Mouse (Mus musculus): Measurements from ENCODE around the gene Prkg1.

The Prkg1 gene

DNA sequence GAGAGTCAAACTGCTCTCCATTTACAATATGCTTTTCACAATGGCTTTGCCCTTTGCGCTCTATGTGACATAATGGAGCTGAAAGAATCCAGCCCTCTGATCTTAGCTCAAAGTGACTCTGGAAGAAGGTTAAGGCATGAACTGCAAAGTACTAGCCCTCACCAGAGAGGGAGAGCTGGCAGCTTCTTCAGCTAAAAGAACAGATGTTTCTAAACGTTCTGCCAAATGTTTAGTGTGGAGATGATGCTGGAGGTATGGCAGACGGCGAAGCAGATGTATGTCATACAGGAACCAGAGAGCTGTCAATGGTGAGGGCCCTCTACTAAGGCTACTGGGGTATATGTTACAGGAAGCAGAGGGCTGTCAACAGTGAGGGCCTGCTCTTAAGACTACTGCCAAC, 148.0 kb downstream of the Prkg1 start:
- DNase-seq = no peak

DNA sequence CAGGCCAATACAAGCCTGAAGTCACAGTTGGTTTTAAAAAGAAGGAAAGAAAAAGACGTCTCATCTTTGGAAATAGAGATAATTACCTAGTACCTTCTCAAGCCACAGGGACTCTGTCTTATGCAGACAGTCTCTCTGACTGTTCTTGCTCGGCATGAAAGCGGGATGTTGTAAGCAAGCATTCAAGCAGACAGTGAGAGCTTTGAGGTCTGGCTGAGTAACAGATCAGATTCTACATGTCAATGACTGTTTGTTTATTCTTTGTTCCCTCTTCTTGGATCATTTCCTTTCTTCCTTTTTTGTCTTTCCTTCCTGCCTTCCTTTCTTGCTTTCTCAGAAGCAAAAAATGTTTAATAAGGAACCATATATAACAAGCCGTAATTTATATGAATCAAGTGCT, 148.7 kb downstream of the Prkg1 start:
- no peak for DNase-seq

DNA sequence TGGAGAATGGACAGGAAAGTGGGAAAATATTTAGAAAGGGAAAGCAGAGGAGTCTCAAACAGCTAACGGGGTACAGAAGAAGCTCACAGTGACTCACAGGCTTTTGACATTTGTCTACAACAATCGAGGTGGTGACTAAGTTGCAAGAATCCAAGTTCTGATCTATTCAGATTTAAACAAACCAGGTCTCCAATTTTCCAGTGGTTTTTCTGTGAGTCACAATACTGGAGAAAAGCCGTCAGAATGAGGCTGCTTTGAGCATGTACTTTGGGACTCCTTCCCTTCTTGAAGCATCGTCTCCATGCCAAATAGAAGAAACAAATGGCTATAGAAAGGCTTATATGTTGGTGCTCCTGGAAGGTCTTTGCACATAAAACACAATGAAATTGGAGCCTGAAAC, 151.7 kb downstream of the Prkg1 start:
- no peak for DNase-seq

DNA sequence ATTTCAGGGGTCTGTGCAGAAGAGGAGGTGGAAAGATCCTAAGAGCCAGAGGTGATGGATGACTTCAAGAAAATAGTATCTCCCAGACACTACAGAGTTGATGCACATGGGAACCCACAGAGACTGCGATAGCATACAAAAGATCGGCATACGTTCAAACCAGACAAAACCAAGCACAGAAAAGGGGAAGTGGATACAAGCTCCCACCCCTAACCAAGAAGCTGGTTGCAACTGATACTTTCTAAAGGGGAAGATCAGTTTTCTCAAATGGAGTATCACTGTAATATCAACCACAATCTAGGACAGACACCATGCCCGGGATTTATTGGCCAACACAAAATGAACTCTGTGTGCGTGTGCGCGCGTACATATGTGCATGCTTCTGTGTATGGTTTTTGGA, 162.3 kb downstream of the Prkg1 start:
- no peak for DNase-seq

DNA sequence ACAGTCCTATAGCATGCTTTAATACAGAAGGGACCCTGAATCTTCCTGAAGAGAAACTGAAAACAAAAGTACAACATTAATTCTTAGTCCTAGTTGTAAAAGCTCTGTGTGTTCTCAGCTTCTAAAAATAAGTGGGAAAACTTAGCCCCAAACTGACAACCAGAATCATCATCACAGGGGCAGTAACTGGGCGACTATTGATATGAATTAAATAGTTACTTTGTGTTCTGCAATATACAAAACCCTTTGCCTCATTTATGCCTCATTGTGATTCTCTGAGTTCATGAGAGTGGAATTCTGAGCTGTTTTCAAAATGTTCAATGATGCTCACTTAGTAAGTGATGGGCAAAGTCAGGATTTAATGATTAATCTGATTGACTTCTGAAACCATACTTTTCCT, 170.8 kb downstream of the Prkg1 start:
- no peak for DNase-seq

DNA sequence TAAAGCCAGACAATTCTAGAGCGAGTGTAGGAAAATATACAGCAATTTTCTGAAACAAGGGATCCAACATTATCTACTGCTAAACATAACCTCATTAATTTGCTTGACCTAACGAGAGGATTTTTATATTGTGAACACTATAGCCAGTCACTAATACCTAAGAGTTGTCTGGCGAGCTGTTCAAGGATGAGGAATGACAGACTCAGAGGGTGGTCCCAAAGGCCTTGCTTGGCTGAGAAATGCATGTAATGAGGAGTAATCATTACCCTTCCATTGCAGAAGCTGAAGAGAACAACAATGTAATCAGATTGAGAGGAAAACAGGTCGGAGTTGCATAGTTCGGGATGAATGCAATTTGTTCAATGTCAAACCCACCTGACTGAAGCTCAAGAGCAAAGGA, 174.1 kb downstream of the Prkg1 start:
- DNase-seq = no peak

DNA sequence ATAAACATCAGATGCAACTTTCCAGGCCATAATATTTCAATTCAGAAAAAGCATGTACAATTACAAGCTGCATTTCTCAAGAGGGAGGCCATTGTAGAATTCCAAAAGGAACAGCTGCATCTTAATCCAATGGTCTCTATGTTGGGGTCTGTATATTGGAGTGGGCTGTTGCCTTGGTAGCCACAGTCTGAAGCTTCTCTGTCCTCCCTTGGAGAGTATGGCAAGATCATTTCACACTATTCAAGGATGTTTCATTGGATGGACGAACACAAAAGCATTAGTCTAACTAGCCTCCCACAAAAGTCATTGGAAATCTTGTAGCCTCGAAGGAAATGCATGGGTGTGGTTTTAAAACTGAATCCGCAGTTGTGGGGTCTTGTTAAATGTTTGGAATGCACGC, 187.7 kb downstream of the Prkg1 start:
- no peak for DNase-seq

DNA sequence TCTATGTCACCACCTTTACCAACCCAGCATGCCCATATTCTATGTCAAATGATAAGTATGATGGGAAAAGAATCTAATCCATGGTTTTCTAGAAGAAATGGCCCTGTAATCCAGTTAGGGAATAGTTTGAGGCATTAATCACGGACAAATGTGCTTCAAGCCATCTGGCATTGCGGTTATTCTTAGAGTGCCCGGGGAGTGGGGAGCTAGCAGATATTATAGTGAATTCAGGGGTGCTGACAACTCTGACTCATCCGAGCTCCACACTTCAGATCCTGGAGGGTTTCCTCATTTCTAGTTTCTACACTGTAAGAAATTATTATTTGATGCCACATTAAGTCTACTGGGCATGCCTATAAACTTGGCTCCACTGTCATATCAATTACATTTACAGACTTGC, 200.5 kb downstream of the Prkg1 start:
- no peak for DNase-seq

DNA sequence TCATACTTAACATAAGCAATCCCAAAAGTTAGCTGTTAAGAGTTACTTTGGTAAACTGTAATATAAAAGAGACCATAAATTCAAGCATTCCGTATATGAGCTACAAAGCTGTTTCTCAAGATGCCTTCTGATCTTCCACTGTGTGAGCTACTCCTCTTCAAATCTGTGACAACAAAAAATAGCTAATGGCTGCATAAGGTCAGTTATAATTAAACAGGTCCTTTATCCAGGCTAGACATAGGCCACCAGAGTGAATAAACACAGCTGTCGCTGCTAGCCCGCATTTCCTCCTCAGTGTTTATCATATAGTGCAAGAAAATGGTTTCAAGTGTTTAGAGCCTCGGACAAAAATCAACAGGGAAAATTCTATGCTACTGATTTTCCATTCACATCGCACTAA, 218.8 kb downstream of the Prkg1 start:
- DNase-seq = no peak

DNA sequence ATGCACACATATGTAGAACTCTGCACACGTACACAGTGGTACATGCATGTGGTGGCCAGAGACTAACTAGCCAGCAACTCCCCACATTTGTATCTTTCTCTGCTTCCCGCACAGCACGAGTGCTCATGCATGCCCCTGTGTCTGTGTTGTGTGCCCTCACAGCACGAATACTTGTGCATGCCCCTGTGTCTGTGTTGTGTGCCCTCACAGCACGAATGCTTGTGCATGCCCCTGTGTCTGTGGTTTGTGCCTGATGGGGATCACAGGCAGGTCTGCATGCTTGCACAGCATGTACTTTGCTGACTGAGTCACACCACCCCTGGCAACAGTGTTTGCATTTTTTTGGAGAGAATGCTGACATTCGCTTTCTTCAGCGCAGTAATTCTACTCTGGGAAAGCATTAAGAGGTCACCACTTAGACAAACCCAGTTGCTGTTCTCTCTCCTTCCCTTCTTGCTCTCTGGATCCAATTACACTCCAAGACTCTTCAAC, 233.5 kb downstream of the Prkg1 start:
- peak in 1 of 2 experiments; percentile 1 for DNase-seq

DNA sequence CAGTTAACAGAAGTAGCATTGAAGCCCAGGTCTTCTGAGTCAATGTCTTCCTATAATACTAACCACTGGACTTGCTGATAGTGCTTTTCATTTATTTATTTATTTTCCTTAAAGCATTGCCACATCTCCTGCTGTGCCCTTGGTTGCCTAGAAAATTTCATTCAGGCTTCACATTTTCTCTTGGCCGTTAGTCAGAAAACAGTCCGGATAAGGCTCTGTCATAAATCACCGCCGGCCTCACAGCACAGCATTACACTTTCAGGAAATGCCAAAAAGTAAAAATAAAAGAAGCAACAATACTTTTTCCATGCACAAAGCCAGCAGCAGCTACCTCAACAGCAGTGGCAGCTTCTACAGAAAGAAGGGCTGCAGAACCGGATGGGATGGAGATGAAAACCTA, 234.2 kb downstream of the Prkg1 start:
- DNase-seq = peak; percentile 7 to 13

DNA sequence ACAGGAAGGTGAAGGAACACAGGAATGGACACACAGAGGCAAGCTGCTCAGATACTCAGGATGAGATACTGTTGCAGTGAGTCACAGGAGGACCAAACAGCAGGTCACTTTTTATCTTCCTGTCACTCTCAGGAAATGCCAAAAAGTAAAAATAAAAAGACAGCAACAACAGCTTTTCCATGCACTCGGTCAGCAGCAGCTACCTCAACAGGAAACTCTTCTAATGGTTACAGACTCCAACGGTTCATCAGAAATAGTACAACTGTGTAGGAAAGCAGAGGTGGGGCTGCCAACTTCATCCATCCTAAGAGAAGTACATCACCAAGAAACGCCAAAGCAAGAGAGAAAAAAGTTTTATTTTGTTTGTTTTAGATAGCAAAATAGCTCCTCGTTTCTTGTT, 234.9 kb downstream of the Prkg1 start:
- DNase-seq = no peak

DNA sequence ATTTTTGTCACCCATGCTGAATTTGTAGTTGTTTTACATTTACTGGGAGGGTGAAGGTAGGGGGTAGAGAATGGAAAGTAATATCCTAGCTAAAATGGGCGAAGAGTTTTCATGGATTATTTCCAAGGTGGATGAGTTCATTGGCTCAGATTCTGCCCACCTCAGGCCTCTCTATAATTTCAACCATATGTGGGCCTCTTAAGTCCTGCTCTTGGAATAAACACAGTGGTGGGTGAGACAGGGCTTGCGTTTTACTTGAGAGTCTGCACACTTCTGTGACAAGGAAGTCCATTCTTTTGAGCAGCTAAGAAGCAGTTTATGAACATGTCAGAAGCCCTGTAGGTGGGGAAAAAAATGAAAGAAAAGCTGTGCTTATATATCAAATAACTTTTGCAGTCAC, 250.3 kb downstream of the Prkg1 start:
- DNase-seq = peak in 1 of 2 experiments; percentile 3

DNA sequence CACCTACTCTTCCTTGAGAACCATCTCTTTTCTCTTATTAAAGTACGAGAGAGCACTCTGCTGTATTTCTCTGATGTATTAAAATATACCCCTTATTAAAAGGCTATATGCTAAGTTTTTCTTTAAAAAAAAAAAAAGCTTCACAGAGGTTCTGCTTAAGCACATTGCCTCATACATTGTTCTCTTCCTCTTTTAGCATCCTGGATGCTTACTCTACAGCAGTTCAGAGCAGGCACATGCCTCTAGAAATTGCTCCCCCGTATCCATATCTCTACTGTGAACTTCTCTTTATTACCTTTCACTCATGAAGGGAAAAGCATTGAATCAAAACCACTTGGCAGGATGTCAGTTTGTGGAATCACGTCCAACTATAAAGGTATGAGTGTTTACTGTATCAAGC, 257.0 kb downstream of the Prkg1 start:
- no peak for DNase-seq

DNA sequence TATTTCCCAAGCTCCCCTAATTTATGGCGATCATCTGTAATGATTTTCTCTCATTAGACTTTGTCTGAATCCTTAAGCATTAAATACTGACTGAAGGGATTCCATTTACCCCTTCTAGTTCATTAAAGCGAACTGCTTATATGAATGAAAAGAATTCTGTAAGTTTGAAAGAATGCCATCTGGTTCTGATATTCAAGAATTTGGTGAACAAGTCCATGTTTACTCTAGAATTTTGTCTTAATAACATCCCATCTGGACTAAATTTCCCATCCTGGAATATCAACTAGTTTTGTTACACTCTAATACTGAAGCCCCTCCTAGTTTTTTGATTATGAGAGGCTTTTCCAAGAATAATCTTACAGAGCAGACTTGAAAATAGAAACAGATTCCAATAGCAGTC, 258.5 kb downstream of the Prkg1 start:
- DNase-seq = no peak

DNA sequence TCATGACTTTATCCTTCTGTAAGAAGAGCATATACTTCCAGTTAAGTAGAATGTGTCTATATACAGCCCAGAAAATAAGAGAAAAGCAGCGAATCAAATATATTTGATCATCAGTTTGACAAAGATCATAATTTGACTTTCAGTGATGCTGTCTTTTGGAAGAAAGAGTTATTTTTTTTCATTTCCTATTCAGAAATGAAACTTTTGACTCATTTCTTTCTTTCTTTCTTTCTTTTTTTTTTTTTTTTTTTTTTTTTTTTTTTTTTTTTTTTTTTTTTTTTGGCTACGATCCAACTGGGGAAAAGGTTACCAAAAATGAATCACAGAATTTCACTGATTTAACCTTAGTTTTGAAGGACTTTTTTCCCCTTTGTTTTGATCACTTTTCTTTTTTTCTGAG, 259.8 kb downstream of the Prkg1 start:
- DNase-seq = no peak

DNA sequence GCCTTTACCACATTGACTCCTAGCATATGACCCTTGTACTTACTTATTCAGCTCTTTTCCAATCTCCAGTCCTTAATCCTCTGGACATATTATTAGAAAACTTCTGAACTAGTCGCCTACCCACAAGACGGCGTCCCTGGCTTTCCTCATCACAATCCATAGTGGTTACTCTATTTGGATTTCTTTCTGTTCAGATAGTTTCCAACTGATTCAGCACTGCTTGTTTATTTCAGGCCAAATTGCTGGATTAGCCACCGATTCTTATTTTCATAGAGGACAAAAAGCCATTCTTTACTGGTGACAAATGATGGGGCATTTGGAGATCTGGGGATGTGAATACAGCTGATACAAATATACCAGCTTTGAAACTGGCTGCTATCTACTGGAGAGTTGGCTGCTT, 267.4 kb downstream of the Prkg1 start:
- no peak for DNase-seq

DNA sequence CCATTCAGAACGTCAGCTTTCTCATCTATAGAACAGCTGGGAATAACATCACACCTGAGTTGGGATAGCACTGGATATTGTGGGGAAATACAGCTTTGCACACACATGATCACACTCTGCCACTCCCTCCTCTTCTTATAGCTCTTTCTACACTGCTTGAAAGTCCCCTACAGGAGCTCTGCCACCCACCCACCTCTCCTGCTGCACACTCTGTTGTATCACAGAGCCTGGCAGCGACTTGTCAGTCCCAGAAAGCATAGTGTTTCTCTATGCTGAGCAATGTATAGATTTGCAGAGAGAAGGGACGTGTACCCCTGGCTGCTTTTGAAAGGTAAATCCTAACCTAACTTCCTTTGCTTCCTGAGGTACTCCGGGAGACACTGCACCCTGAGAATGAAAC, 275.2 kb downstream of the Prkg1 start:
- no peak for DNase-seq

DNA sequence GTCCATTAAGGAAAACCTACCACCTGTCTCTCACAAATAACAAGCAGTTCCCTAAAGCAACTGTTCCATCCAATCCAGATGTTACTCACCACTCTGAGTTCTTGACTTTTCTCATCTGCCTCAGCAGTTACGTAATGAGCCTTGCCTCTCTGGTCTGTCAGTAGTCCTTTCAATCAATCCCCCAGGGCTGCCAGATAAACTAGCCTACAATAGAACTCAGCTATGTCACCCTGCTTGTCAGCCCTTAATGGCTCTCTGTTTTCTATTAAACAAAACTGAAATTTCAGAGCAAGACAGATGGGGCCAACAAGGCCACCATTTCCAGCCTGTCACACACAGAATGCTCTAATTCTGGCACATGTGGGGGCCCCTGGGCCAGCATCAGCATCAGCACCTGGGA, 293.1 kb downstream of the Prkg1 start:
- DNase-seq = no peak

DNA sequence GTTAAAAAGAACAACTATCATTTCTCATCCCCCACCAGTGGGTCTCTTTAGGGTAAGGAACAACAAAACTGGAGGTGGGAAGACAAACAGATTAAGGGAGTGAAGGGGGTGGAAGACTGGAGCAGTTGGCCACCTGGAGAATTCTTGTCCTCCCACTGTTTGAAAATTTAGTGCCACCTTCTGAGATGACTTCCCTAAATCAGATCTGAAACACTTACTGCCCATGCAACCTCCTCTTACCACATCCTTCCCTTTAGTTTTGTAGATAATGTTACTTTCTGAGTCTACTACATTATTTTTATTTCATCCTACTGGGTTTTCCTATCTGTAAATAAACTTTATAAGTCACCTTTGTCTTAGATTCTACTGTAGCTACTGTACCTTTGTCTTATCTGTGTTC, 304.6 kb downstream of the Prkg1 start:
- DNase-seq = no peak

DNA sequence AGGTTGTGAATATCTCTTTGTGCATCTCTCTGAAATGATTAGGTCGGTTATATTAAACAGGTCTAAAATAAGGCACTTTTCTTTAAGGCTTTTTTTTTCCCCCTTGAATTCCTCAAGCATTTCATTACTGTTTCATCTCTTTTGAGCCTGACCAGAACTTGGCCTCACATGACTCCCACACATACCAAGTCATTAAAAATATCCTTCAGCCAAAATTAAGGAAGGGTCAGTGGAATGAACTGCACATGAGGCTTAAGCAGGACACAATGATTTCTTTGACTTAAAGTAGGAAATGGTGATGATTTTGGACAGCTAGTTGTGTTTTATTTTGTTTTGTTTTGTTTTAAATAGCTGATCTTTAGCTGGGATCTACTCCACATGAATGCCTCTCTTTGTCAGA, 320.7 kb downstream of the Prkg1 start:
- DNase-seq = no peak

DNA sequence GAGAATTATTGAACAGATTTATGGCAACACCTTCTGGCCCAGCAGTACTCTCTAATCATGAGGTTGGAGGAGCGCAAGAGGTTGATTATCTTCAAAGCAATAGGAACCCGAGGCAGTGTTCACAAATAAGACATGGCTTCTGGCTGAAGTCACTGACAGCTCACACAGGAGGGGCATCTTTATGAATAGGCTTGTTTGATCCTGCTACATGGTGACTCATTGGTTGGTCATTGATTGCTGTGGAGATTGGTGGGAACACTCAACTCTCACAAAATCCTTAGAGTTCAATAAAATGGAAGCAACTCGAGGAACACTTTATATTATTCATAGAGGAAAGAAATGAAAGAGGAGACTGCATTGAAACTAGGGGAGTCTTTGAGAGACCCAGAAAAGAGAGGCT, 322.5 kb downstream of the Prkg1 start:
- DNase-seq = no peak

DNA sequence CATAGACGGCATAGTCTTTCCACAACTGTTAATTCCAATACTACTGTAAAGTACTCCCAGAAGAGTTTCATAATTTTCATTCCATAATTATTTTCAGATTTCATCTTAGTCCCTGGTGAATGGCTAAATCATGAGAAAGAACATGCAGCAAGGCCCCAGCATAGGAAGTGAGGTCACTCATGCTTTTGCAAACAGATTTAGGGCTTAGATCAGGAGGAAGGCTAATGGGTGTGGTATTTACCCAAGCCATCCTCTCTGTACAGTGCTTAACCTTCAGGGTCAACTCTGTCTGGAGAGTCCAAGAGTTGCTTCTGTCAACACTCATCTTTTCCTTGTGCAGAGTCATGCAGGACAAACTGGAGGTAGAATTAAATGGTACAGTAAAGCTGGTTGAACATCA, 331.4 kb downstream of the Prkg1 start:
- no peak for DNase-seq

DNA sequence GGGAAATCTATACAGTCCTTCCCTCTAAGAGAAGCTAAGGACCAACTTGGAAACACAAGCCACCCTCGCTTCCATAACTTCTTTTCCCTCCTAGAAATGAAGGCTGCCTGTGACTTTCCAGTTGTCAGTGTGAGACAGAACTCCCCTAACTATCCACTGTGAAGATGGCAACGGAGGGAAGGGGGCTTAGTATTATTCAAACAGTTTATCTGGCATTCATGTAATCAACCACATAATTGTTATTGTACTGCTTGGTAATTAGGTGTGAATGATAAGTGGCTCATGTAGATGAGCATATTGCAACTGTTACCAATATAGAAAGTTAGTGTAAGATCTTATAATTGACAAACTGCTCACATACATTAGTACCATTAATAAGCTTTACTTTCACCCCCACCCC, 333.4 kb downstream of the Prkg1 start:
- DNase-seq = no peak

DNA sequence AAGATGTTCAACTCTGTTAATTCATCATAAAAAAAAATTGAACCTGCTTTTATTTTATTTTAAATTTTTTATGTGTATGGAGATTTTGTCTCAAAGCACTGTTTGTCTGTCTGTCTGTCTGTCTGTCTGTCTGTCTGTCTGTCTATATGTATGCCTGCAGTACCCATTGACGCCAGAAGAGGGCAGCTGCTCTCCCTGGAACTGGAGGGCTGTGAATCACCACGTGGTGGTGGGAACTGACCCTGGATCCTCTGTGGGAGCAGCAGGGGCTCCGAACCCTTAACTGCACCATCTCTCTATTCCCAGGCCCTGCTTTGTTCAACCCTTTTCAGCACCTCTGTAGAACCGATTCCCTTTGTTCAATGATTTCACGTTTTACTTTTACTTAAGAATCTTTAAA, 338.7 kb downstream of the Prkg1 start:
- peak in 1 of 2 experiments; percentile 6 for DNase-seq

DNA sequence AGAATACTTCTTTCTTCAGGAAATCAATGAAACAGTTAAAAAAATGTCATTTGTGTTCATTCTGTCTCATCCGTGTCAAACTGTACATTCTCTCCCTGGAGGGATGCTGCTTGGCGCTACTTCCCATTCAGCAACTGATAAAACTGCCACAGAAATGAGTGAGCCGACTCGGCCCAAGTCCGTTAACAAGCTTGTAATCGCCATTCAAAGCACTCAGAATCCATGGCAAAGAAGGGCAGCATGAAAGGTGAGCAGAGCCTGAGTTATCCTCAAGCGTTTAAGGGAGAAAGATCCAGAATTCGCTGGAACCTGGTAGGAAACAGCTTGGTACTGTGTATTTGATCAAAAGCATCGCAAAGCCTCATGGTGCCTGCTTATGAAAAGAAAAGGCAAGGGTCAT, 339.6 kb downstream of the Prkg1 start:
- DNase-seq = no peak
